Mouse (Mus musculus) erythroblast, embryonic 14.5 days (primary cell): ENCODE data around the gene Pnpla2.

Source experiments
- GATA1 ChIP-seq: IDR thresholded peaks from 2 replicates; pipeline ENCODE4 v1.6.1; 2012; ENCODE audit warnings: low read length, inconsistent platforms, mixed read lengths
- TAL1 ChIP-seq: IDR thresholded peaks from 3 replicates; pipeline ENCODE4 v1.6.1; 2012; ENCODE audit warnings: low read length, inconsistent platforms, mixed read lengths

- TF ChIP-seq GATA1 (no peak), TAL1 (no peak)
These were observed 2.2 kb downstream of the Pnpla2 start for GRCm38 (mm10) chr7:141457236-141457635.
